Mouse (Mus musculus) cerebellum, postnatal 36 days (tissue): Measurements from ENCODE around the gene Atp10a.

Source experiments
- DNase-seq, 2 experiments: peaks; one replicate each; pipeline ENCODE4 v3.0.0; 2021 to 2022; ENCODE audit warnings: mixed read lengths in 2 of 2

Atp10a gene

GRCm38 (mm10) chr7:58690997-58691596, 35.1 kb downstream of the Atp10a start:
- DNase-seq = no peak

DNA sequence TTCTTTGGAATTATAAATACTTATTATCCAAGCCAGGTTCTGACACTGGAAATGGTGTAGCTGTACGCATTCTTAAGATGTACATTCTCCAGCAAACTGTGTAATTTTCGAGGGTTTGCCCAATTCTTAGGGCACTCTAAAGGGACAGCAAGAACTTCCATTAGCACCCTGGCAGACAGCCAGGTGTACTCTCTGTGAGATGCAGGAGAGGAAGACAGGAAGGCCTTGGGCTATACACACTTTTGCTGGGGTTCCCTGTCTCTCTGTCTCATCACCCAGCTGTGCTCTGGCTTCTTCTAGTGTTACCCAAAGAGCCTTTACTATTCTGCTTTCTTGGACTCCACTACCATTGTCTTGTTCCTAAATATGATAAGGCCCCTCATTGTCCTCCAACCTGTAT, 36.7 kb downstream of the Atp10a start:
- DNase-seq = no peak

DNA sequence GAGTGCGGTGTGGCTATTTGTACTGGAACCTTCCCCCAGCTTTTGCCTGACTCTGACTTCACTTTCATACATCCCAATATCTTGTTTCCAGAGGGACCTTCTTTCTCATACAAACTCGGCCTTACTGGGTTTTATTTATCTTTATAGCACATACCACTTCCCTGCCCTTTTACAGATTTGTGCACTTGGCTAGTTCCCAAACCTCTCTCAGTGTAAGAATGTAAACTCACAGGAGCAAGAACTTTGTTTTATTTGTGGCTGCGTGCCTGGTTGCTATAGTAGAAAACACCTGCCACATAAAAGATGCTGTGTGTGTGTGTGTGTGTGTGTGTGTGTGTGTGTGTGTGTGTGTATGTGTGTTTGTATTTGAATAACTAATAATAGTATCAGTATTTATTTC, 37.4 kb downstream of the Atp10a start:
- no peak for DNase-seq

DNA sequence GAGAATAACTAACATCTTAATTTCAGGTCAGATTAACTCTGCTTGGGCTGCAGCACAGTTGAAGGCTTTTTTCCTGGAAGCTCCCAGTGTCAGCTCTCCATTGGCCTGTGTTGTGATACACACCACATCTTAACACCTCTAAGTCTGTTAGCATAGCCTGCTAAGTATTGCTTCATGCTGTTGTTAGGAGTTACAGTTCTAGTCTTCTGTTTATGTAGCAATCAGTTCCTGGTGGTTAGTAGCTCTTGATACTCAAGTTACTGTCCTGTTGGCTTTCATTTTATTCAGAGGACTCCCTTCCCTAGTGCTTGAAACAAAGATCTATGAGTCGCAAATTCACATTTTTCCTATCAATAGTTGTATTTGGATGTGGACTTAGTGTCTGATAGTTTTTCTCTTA, 39.7 kb downstream of the Atp10a start:
- DNase-seq = no peak

- no peak for DNase-seq
Measured at GRCm38 (mm10) chr7:58697092-58697491, 41.1 kb downstream of the Atp10a start.

GRCm38 (mm10) chr7:58698738-58699442, 42.9 kb downstream of the Atp10a start:
- DNase-seq = no peak

DNA sequence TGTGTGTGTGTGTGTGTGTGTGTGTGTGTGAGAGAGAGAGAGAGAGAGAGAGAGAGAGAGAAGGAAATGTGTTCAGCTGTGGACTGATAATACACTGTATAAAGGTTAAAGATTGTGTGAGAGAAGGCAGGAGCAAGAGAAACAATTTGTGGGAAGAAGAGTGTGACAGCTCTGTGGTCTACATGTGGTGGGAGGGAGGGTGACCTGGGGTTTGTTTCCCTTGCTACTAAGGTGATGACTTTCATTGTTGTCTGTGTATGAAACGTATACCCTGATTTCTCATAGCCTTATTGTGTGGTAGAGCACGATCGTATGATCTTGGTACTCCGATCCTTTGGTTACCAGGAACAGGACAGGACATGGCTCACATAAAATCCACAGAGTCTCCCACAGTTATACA, 45.3 kb downstream of the Atp10a start:
- no peak for DNase-seq

DNA sequence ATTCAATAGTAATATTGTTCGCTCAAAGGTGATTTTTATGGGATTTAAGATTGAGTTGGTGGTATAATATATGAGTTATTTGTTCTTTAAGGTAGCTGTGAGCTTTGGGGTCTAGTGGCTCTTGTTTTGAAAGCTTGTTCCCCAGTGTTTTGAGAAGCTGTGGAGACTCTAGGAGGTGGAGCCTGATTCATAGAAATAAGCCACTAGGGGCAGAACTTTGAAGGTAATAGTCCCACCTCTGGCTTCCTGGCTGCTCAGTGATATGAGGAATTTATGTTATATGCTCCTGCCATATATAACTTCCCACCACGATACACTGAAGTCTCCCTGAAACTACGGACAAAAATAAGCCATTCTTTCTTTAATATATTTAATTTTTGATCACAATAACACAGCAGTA, 49.2 kb downstream of the Atp10a start:
- DNase-seq = no peak

DNA sequence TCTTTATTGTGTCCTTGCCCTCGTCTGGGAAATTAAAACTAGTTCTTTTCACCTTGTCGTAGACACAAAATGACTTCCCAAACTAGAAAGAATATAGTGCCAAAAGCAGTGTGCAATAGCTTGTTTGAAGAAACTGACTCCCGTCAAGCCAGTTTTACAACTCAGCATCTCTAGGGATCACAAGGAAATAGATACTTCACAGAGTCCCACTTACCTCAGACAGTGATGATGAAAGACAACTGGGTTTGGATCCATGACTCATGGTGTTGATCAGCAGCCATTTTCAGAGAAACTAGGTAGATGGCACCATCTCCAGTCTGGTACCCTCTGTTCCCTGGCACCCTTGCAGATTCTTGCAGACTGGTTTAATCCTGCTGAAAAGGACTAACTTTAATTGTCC, 53.3 kb downstream of the Atp10a start:
- no peak for DNase-seq

DNA sequence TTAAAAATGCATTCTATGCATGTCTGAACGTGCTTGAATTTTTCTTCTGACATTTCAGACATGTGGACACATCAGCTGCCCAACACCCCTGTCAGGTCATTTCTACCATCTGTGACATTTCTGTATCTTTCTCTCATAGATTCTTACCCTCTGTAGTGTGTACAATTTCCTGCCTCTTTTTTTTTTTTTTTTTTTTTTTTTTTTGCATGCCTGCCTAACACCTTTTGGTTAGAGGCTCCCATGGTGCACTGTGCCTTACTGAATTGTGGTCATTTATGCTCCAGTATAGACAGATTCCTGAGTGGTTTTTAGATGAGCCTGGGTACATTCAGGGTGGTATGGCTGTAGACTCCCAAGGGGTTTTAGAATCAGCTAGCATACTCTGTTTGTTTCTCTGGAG, 54.3 kb downstream of the Atp10a start:
- DNase-seq = no peak

GRCm38 (mm10) chr7:58711811-58712210, 55.8 kb downstream of the Atp10a start:
- DNase-seq = no peak

DNA sequence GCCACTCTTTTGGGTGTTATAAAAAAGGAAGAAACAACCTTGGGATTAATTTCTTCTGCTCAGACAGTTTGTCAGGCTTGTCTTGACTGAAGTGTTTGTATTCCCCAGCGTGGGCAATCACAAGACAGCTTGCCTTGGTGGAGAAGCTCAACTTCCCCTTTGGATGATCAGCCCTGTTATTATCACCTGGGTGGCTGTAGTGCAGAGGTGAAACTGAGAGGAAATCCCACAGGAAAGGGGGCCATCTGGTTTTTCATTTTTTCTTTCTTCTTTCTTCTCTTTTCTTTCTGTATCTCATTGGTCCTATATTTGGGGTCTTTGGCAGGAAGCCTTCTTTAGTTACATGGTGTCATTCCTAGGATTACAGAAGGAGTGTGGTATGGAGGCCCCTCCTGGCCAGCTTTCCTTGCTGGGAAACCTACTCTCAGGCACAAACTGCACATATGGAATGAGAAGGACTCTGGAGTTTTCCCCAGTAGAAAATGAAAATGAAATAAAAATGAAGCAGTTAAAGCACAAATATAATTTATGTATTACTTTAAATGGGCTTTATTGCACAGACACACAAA, 59.7 kb downstream of the Atp10a start:
- DNase-seq = no peak

GRCm38 (mm10) chr7:58716626-58717025, 60.7 kb downstream of the Atp10a start:
- DNase-seq = no peak

- no peak for DNase-seq
Measured at GRCm38 (mm10) chr7:58718556-58718955, 62.6 kb downstream of the Atp10a start.

DNA sequence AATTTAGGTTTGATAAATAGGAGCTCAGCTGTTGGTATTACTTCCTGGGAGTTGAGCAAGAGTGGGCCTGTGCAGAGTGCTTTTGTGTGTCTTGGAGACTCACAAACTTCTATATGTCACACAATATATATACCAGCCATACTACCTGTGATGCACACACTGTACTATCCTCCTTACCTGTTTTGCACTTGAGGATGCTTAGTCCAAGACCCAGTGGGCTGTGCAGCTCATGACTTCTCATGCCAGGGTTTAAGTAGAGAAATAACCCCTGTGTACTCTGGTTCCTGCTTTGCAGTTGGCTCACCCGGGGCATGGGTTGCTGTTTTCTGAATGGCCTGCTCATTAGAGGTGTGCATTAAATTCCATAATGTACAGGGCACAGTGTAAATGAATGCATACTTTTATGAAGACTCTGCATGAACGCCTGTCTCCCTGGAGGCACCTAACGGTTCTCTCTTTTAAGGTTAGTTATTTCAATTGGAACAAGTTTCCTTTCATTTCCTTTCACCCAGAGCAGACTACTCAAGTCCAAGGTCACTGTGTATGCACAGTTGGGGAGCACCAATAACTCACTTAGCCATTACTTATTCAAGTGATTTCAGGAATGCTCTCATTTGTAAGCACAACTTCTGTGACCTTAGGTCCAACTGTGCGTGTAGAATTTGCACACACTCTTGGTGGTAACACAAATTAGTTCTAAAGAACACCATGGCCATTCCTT, 63.4 kb downstream of the Atp10a start:
- no peak for DNase-seq

DNA sequence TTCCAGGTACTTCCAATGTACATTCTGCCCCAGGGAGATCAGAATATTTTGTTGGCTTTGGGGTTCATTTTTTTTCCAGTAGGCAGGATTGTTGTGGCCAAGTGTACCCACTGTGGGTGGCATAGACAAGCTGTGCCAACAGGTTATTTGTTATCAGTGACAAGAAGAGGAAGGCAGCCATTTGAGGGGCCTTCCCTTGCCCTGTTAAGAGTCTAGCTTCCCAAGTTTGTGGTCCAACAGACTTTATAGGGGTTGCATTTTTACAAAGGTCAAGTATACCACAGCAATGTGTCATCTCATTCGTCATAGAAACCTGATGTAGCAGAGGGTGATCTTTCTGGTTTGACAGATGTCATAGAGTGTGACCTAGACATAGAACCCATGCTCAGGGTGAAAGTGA, 66.3 kb downstream of the Atp10a start:
- no peak for DNase-seq

- peak; percentile 24 to 25 for DNase-seq
Measured at GRCm38 (mm10) chr7:58730201-58730600, 74.2 kb downstream of the Atp10a start.

- DNase-seq = no peak
Measured at GRCm38 (mm10) chr7:58730831-58731230, 74.9 kb downstream of the Atp10a start.

DNA sequence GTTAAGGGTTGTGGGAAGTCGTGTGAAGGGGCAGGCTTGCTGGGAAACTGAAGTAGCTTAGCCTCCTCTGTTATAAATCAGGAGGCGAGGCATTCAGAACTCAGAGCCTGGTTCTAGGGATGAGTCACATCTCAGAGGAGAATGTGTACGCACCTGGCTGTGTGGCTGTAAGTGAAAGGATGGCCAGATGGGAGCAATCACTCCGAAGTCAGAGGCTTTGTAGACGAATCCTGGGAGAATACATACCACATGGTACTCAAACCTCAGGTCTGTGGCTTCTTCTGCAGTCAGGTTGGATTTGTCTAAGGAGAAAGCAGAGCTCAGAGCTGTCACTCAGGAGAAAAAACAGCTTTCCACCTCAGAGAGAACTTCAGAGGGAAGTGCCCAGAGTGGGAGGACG, 76.4 kb downstream of the Atp10a start:
- DNase-seq = no peak

GRCm38 (mm10) chr7:58733490-58733901, 77.5 kb downstream of the Atp10a start:
- DNase-seq = no peak

DNA sequence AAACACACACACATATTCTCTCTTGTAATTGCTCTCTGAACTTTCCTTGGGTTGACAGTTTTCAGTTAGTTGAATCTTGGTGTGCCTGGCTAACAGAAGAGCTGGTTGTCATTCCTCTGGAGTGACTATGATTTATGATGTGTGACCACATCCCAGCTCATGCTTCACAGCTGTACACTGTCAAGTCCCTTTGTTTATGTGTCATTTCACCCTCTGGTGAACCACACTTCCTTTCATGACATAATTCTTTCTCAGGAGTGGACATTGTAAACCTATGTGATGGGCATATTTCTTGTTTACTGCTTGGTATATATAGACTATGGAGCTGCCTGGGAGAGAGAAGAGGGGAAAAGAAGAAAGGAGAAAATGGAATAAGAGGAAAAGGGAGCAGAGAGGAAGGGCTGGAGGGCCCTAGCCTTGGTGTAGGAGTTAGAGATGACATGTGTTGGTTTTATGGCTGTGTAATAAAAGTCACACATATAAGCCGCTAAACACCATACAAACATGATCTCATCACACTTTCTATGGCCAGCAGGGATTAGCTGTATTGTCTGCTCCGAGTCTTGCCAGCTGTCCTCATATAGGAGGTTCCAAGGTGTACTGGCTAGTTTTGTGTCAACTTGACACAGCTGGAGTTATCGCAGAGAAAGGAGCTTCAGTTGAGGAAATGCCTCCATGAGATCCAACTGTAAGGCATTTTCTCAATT, 81.0 kb downstream of the Atp10a start:
- no peak for DNase-seq

GRCm38 (mm10) chr7:58740196-58740595, 84.2 kb downstream of the Atp10a start:
- no peak for DNase-seq

DNA sequence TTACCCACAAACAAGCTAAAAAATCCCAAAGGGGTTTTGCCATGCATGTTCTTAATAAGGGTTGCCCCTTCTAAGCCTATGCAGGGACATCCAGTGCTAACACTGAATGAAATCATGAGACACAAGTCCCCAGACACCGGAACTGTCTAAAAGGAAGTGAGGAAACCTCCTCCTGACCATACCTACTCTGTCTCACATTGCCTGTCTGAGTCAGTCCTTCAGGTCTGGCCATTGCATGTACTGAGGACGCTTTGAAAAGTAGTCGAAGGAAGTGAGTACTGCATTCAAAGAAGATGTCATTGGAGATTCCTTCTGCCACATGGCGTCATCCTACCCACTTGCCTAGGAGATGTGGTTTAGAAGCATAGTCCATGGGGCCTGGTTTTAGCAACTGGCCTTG, 84.9 kb downstream of the Atp10a start:
- no peak for DNase-seq
